Mouse (Mus musculus): ENCODE results near the gene Cstf2. TPM values are rescaled to one million over a fixed set of nuclear protein-coding genes. Genes with fewer than 3 reads are reported as not detected.
A peak's percentile ranks its signal among the peaks of the same experiment; 100 is the strongest.

Gene Cstf2
- polyA plus RNA-seq, 1 experiment: 11.8 TPM

- Histone ChIP-seq H3K36me3 (ENCODE audit: control insufficient read depth, insufficient read depth, low read length) (no peaks in the 10 kb centered on the region; the same call in 1 of the 2 replicates), H3K27me3 (ENCODE audit: control insufficient read depth, insufficient read depth, low read length) (no peaks in the 10 kb centered on the region), H3K27ac (ENCODE audit: insufficient read depth, low read length) (peak overlapping the region; percentile 94), H3K4me1 (ENCODE audit: control insufficient read depth, insufficient read depth, insufficient read length) (no peaks in the 10 kb centered on the region), H3K4me3 (ENCODE audit: extremely low read depth, insufficient read depth, insufficient read length) (peak overlapping the region; percentile 83)
- peak in 1 of 2 experiments; percentile 17 for DNase-seq (ENCODE audit: low read depth in 1 of 2, low spot score in 2 of 2)
- TF ChIP-seq CTCF (IDR thresholded peaks at IDR 0.05; ENCODE audit: extremely low read depth, insufficient read depth, insufficient read length, insufficient replicate concordance) (no peak), POLR2A (IDR thresholded peaks at IDR 0.05; ENCODE audit: low read depth, low read length) (no peak)
- 25% methylated on average over 10 of the region's 10 CpGs for WGBS
These were observed 777 bp downstream of the Cstf2 start for GRCm38 (mm10) chrX:134059764-134060163.

- Histone ChIP-seq H3K27me3 (ENCODE audit: control insufficient read depth, insufficient read depth, low read length) (no peaks in the 10 kb centered on the region), H3K4me3 (ENCODE audit: extremely low read depth, insufficient read depth, insufficient read length) (no peak overlapping the region), H3K4me1 (ENCODE audit: control insufficient read depth, insufficient read depth, insufficient read length) (no peaks in the 10 kb centered on the region), H3K36me3 (ENCODE audit: control insufficient read depth, insufficient read depth, low read length) (peaks cover 7% of the 10 kb centered on the region; the same call in 1 of the 2 replicates), H3K27ac (ENCODE audit: insufficient read depth, low read length) (no peak overlapping the region)
- TF ChIP-seq CTCF (IDR thresholded peaks at IDR 0.05; ENCODE audit: extremely low read depth, insufficient read depth, insufficient read length, insufficient replicate concordance) (no peak), POLR2A (IDR thresholded peaks at IDR 0.05; ENCODE audit: low read depth, low read length) (no peak)
- DNase-seq (ENCODE audit: low read depth in 1 of 2, low spot score in 2 of 2): no peak
- 92% methylated on average over 1 of the region's 1 CpGs for WGBS
These were observed 26.5 kb downstream of the Cstf2 start for GRCm38 (mm10) chrX:134085453-134085852.

DNA sequence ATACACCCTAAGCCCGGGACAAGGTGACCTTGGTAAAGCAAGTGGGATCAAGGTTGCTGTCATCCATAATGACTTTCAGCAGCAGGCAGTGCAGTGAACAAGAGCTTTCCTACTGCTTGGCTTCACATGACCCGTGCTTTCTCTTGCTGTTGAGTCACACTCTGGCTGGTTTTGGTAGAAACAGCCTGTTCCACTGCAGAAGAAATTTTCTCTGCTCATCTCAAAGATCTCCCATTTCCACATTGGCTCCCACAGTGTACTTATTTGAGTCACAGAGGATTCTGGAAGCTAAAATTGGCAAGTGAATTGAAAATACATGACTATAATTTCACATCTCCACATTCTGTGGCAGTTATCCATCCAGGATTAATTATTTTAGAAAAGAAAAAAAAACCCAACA lies 43.7 kb downstream of the Cstf2 start:
- H3K4me3 ChIP-seq (ENCODE audit: extremely low read depth, insufficient read depth, insufficient read length): no peak overlapping the region
- H3K36me3 ChIP-seq (ENCODE audit: control insufficient read depth, insufficient read depth, low read length): no peaks in the 10 kb centered on the region
- H3K4me1 ChIP-seq (ENCODE audit: control insufficient read depth, insufficient read depth, insufficient read length): no peaks in the 10 kb centered on the region
- no peak for DNase-seq (ENCODE audit: low read depth in 1 of 2, low spot score in 2 of 2)
- no peaks in the 10 kb centered on the region for H3K27me3 ChIP-seq (ENCODE audit: control insufficient read depth, insufficient read depth, low read length)
- 81% methylated on average over 2 of the region's 2 CpGs for WGBS
- H3K27ac ChIP-seq (ENCODE audit: insufficient read depth, low read length): no peak overlapping the region
- TF ChIP-seq POLR2A (IDR thresholded peaks at IDR 0.05; ENCODE audit: low read depth, low read length) (no peak), CTCF (IDR thresholded peaks at IDR 0.05; ENCODE audit: extremely low read depth, insufficient read depth, insufficient read length, insufficient replicate concordance) (no peak)

GRCm38 (mm10) chrX:134111767-134112166 lies 52.8 kb downstream of the Cstf2 start:
- no peak for TF ChIP-seq POLR2A (IDR thresholded peaks at IDR 0.05; ENCODE audit: low read depth, low read length)
- no peak for TF ChIP-seq CTCF (IDR thresholded peaks at IDR 0.05; ENCODE audit: extremely low read depth, insufficient read depth, insufficient read length, insufficient replicate concordance)
- no peaks in the 10 kb centered on the region for H3K36me3 ChIP-seq (ENCODE audit: control insufficient read depth, insufficient read depth, low read length)
- DNase-seq (ENCODE audit: low read depth in 1 of 2, low spot score in 2 of 2): peak in 1 of 2 experiments; percentile 3
- H3K4me1 ChIP-seq (ENCODE audit: control insufficient read depth, insufficient read depth, insufficient read length): no peaks in the 10 kb centered on the region
- no peak overlapping the region for H3K4me3 ChIP-seq (ENCODE audit: extremely low read depth, insufficient read depth, insufficient read length)
- whole genome bisulfite sequencing: 48% methylated on average over 3 of the region's 3 CpGs
- H3K27me3 ChIP-seq (ENCODE audit: control insufficient read depth, insufficient read depth, low read length): no peaks in the 10 kb centered on the region
- H3K27ac ChIP-seq (ENCODE audit: insufficient read depth, low read length): no peak overlapping the region

DNA sequence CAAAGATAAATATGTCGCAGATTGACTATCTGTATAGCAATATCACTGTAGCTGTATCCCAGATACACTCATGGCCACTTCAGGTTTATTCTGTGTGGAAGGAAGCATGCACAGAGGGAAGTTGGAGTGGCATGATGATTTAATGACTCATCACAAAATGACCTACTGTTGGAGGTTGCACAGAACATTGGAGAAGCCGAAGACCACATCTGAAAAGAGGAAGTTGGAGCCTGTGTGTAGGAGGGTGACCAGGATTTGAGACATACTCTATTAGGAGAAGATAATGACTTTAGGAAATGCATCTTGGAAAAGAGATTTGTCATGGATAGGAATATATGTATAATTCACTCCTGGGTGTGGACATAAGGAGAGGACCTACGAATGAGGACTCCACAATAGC lies 57.4 kb downstream of the Cstf2 start:
- Histone ChIP-seq H3K36me3 (ENCODE audit: control insufficient read depth, insufficient read depth, low read length) (no peaks in the 10 kb centered on the region), H3K27ac (ENCODE audit: insufficient read depth, low read length) (no peak overlapping the region), H3K4me1 (ENCODE audit: control insufficient read depth, insufficient read depth, insufficient read length) (no peaks in the 10 kb centered on the region), H3K4me3 (ENCODE audit: extremely low read depth, insufficient read depth, insufficient read length) (no peak overlapping the region), H3K27me3 (ENCODE audit: control insufficient read depth, insufficient read depth, low read length) (no peaks in the 10 kb centered on the region)
- 34% methylated on average over 3 of the region's 3 CpGs for WGBS
- no peak for TF ChIP-seq CTCF (IDR thresholded peaks at IDR 0.05; ENCODE audit: extremely low read depth, insufficient read depth, insufficient read length, insufficient replicate concordance)
- no peak for TF ChIP-seq POLR2A (IDR thresholded peaks at IDR 0.05; ENCODE audit: low read depth, low read length)
- no peak for DNase-seq (ENCODE audit: low read depth in 1 of 2, low spot score in 2 of 2)

DNA sequence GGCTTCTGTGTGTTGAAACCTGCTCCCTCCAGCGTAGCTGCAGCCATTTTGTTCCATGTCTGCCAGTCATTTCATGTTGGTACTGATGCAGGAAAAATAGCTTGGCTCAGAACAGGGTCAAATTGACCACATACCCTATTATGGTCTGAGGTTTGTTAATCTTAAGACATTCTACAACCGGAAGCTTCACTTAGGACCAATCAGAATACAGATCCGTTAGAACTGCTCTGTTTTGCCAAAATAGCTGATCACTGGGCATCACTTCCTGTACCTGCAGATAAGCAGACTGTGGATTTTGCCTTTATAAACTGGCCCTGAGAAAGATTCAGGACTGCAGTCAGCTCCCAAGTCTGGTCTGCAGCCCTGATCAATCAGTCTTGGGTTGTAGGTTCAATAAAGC lies 69.6 kb downstream of the Cstf2 start:
- TF ChIP-seq POLR2A (IDR thresholded peaks at IDR 0.05; ENCODE audit: low read depth, low read length): no peak
- no peak for TF ChIP-seq CTCF (IDR thresholded peaks at IDR 0.05; ENCODE audit: extremely low read depth, insufficient read depth, insufficient read length, insufficient replicate concordance)
- H3K27ac ChIP-seq (ENCODE audit: insufficient read depth, low read length): no peak overlapping the region
- H3K27me3 ChIP-seq (ENCODE audit: control insufficient read depth, insufficient read depth, low read length): no peaks in the 10 kb centered on the region
- no peaks in the 10 kb centered on the region for H3K36me3 ChIP-seq (ENCODE audit: control insufficient read depth, insufficient read depth, low read length)
- H3K4me3 ChIP-seq (ENCODE audit: extremely low read depth, insufficient read depth, insufficient read length): no peak overlapping the region
- WGBS: 81% methylated on average over 3 of the region's 3 CpGs
- H3K4me1 ChIP-seq (ENCODE audit: control insufficient read depth, insufficient read depth, insufficient read length): peaks cover 2% of the 10 kb centered on the region; the same call in 1 of the 2 replicates
- no peak for DNase-seq (ENCODE audit: low read depth in 1 of 2, low spot score in 2 of 2)

DNA sequence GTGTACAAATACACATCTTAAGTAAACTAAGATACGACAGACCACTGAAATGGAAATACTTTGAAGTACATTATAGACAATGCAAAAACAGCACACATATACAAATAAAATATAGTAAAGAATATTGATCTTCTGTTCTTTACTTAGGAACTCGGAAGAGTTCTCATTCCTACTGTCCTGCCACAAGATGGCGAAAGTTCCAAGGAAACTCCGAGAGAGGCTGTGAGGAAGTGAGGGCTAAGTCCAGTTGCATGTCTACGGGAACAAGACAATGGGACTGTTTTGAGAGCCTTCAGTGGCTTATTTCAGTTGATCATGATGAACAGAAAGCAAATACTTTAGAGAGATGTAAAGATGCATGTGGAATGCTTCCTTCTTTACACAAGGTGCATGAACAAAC lies 73.3 kb downstream of the Cstf2 start:
- WGBS: 57% methylated on average over 5 of the region's 5 CpGs
- TF ChIP-seq CTCF (IDR thresholded peaks at IDR 0.05; ENCODE audit: extremely low read depth, insufficient read depth, insufficient read length, insufficient replicate concordance): no peak
- TF ChIP-seq POLR2A (IDR thresholded peaks at IDR 0.05; ENCODE audit: low read depth, low read length): no peak
- no peak for DNase-seq (ENCODE audit: low read depth in 1 of 2, low spot score in 2 of 2)
- Histone ChIP-seq H3K36me3 (ENCODE audit: control insufficient read depth, insufficient read depth, low read length) (no peaks in the 10 kb centered on the region), H3K4me3 (ENCODE audit: extremely low read depth, insufficient read depth, insufficient read length) (no peak overlapping the region), H3K4me1 (ENCODE audit: control insufficient read depth, insufficient read depth, insufficient read length) (peaks cover 2% of the 10 kb centered on the region; the same call in 1 of the 2 replicates), H3K27ac (ENCODE audit: insufficient read depth, low read length) (no peak overlapping the region), H3K27me3 (ENCODE audit: control insufficient read depth, insufficient read depth, low read length) (no peaks in the 10 kb centered on the region)

All from spleen, adult 2 months (tissue).